Mouse (Mus musculus) midbrain, embryonic 10.5 days (tissue): ENCODE results near the gene Etv3. TPM values are rescaled to one million over a fixed set of nuclear protein-coding genes. Genes with fewer than 3 reads are reported as not detected.

Experiments
- DNase-seq: peaks from one replicate; pipeline ENCODE4 v3.0.0-alpha.2; 2017; ENCODE audit warnings: low spot score
- H3K27ac ChIP-seq: fragments of 300-500 bp; sonication (generic); replicated peaks from 2 replicates; pipeline ENCODE4 v1.5.1; 2016; ENCODE audit warnings: mild to moderate bottlenecking
- H3K27me3 ChIP-seq: fragments of 300-500 bp; sonication (generic); 2 replicates; pipeline ENCODE4 v1.6.1; 2016; ENCODE audit warnings: low read depth, mild to moderate bottlenecking; ENCODE audit not compliant: poor library complexity, severe bottlenecking
- H3K36me3 ChIP-seq: fragments of 300-500 bp; sonication (generic); 2 replicates; pipeline ENCODE4 v1.6.1; 2016; ENCODE audit warnings: mild to moderate bottlenecking, moderate library complexity
- H3K4me1 ChIP-seq: fragments of 300-500 bp; sonication (generic); 2 replicates; pipeline ENCODE4 v1.6.1; 2016
- H3K4me3 ChIP-seq: fragments of 300-500 bp; sonication (generic); 2 replicates; pipeline ENCODE4 v1.5.1; 2016; ENCODE audit warnings: mild to moderate bottlenecking, moderate library complexity
- H3K9me3 ChIP-seq: fragments of 300-500 bp; sonication (generic); replicated peaks from 2 replicates; pipeline ENCODE4 v1.6.1; 2016; ENCODE audit warnings: mild to moderate bottlenecking
- WGBS: fragments of 180-500 bp; shearing (Covaris S2); methylation state at CpG from one replicate; pipeline ENCODE4 v1.1.7; 2016; 5-methylcytosine and 5-hydroxymethylcytosine counted together
- polyA plus RNA-seq: library from polyadenylated mRNA; unstranded; fragments of >200 nt; fragmentation: Nextera tagmentation; extraction: Ambion mirVana; gene quantifications from 2 replicates; pipeline ENCODE4 v1.2.1, GENCODE M21; 2016

Etv3 gene
- polyA plus RNA-seq, 1 experiment from 2014 or later, result 9.8 TPM

- H3K36me3 ChIP-seq, result no peaks in the 10 kb centered on the region
- 70% methylated on average over 4 of the region's 4 CpGs for WGBS
- no peak for DNase-seq
- H3K27me3 ChIP-seq, result peaks cover 30% of the 10 kb centered on the region
- H3K9me3 ChIP-seq, result no peaks in the 10 kb centered on the region
- H3K4me3 ChIP-seq, result no peak overlapping the region
- H3K27ac ChIP-seq, result no peak overlapping the region
- peaks cover 30% of the 10 kb centered on the region for H3K4me1 ChIP-seq
Measured at GRCm38 (mm10) chr3:87504749-87505425, 20.3 kb upstream of the Etv3 start.

GRCm38 (mm10) chr3:87506456-87507416, 18.5 kb upstream of the Etv3 start:
- H3K36me3 ChIP-seq, result no peaks in the 10 kb centered on the region
- H3K4me1 ChIP-seq, result peaks cover 24% of the 10 kb centered on the region
- no peak for DNase-seq
- no peak overlapping the region for H3K27ac ChIP-seq
- 76% methylated on average over 12 of the region's 12 CpGs for WGBS
- H3K27me3 ChIP-seq, result peaks cover 38% of the 10 kb centered on the region
- H3K4me3 ChIP-seq, result no peak overlapping the region
- H3K9me3 ChIP-seq, result no peaks in the 10 kb centered on the region

- WGBS, result 25% methylated on average over 17 of the region's 17 CpGs
- Histone ChIP-seq H3K27me3 (peaks cover 31% of the 10 kb centered on the region), H3K36me3 (no peaks in the 10 kb centered on the region), H3K9me3 (no peaks in the 10 kb centered on the region), H3K4me1 (peaks cover 30% of the 10 kb centered on the region), H3K27ac (0 out of 2 replicates have a peak overlapping the region, but pooled peaks have one; percentile 38), H3K4me3 (peak overlapping the region; percentile 36)
- peak; percentile 83 for DNase-seq
Measured at GRCm38 (mm10) chr3:87508205-87508901, 16.9 kb upstream of the Etv3 start.

- H3K27me3 ChIP-seq, result peaks cover 24% of the 10 kb centered on the region
- no peak overlapping the region for H3K27ac ChIP-seq
- H3K4me3 ChIP-seq, result no peak overlapping the region
- H3K4me1 ChIP-seq, result peaks cover 30% of the 10 kb centered on the region
- DNase-seq, result no peak
- no peaks in the 10 kb centered on the region for H3K36me3 ChIP-seq
- 54% methylated on average over 4 of the region's 4 CpGs for WGBS
- H3K9me3 ChIP-seq, result no peaks in the 10 kb centered on the region
Measured at GRCm38 (mm10) chr3:87509061-87509460, 16.1 kb upstream of the Etv3 start.

GRCm38 (mm10) chr3:87510832-87511231, 14.4 kb upstream of the Etv3 start:
- H3K27ac ChIP-seq, result no peak overlapping the region
- H3K4me3 ChIP-seq, result no peak overlapping the region
- H3K4me1 ChIP-seq, result peaks cover 30% of the 10 kb centered on the region
- peaks cover 24% of the 10 kb centered on the region for H3K27me3 ChIP-seq
- WGBS, result 86% methylated on average over 9 of the region's 9 CpGs
- DNase-seq, result no peak
- no peaks in the 10 kb centered on the region for H3K9me3 ChIP-seq
- no peaks in the 10 kb centered on the region for H3K36me3 ChIP-seq

- H3K4me1 ChIP-seq, result peaks cover 30% of the 10 kb centered on the region
- peak overlapping the region; percentile 23; the same call in 1 of the 2 replicates for H3K27ac ChIP-seq
- H3K27me3 ChIP-seq, result peaks cover 24% of the 10 kb centered on the region
- H3K4me3 ChIP-seq, result no peak overlapping the region
- DNase-seq, result no peak
- H3K9me3 ChIP-seq, result no peaks in the 10 kb centered on the region
- 45% methylated on average over 16 of the region's 16 CpGs for WGBS
- no peaks in the 10 kb centered on the region for H3K36me3 ChIP-seq
Measured at GRCm38 (mm10) chr3:87511971-87512765, 13.0 kb upstream of the Etv3 start.

GRCm38 (mm10) chr3:87515567-87516081, 9.6 kb upstream of the Etv3 start:
- no peak overlapping the region for H3K27ac ChIP-seq
- DNase-seq, result no peak
- H3K4me3 ChIP-seq, result no peak overlapping the region
- no peaks in the 10 kb centered on the region for H3K36me3 ChIP-seq
- WGBS, result 68% methylated on average over 13 of the region's 13 CpGs
- H3K27me3 ChIP-seq, result 0 out of 2 replicates have a peak, but pooled peaks cover 1% of the 10 kb centered on the region
- peaks cover 14% of the 10 kb centered on the region for H3K4me1 ChIP-seq
- H3K9me3 ChIP-seq, result no peaks in the 10 kb centered on the region

- Histone ChIP-seq H3K27ac (no peak overlapping the region), H3K4me3 (no peak overlapping the region), H3K27me3 (0 out of 2 replicates have a peak, but pooled peaks cover 2% of the 10 kb centered on the region), H3K36me3 (no peaks in the 10 kb centered on the region), H3K4me1 (no peaks in the 10 kb centered on the region), H3K9me3 (no peaks in the 10 kb centered on the region)
- DNase-seq, result no peak
Measured at GRCm38 (mm10) chr3:87518425-87518824, 6.8 kb upstream of the Etv3 start.

- no peaks in the 10 kb centered on the region for H3K36me3 ChIP-seq
- DNase-seq, result no peak
- 81% methylated on average over 4 of the region's 4 CpGs for WGBS
- H3K4me1 ChIP-seq, result peaks cover 8% of the 10 kb centered on the region
- no peaks in the 10 kb centered on the region for H3K9me3 ChIP-seq
- 0 out of 2 replicates have a peak, but pooled peaks cover 5% of the 10 kb centered on the region for H3K27me3 ChIP-seq
- H3K27ac ChIP-seq, result no peak overlapping the region
- H3K4me3 ChIP-seq, result no peak overlapping the region
Measured at GRCm38 (mm10) chr3:87521126-87521525, 4.1 kb upstream of the Etv3 start.

- Histone ChIP-seq H3K36me3 (no peaks in the 10 kb centered on the region), H3K27ac (no peak overlapping the region), H3K27me3 (0 out of 2 replicates have a peak, but pooled peaks cover 5% of the 10 kb centered on the region), H3K4me1 (peaks cover 15% of the 10 kb centered on the region), H3K4me3 (no peak overlapping the region), H3K9me3 (no peaks in the 10 kb centered on the region)
- 60% methylated on average over 1 of the region's 1 CpGs for WGBS
- DNase-seq, result no peak
Measured at GRCm38 (mm10) chr3:87521833-87522232, 3.4 kb upstream of the Etv3 start.

GRCm38 (mm10) chr3:87523701-87524100, 1.5 kb upstream of the Etv3 start:
- H3K4me1 ChIP-seq, result peaks cover 18% of the 10 kb centered on the region
- peaks cover 17% of the 10 kb centered on the region for H3K36me3 ChIP-seq
- no peak overlapping the region for H3K27ac ChIP-seq
- H3K4me3 ChIP-seq, result no peak overlapping the region
- H3K9me3 ChIP-seq, result no peaks in the 10 kb centered on the region
- 94% methylated on average over 9 of the region's 9 CpGs for WGBS
- 0 out of 2 replicates have a peak, but pooled peaks cover 5% of the 10 kb centered on the region for H3K27me3 ChIP-seq
- no peak for DNase-seq
